Mouse (Mus musculus): ENCODE measurements around the gene Cyren.

GRCm38 (mm10) chr6:34865213-34865612, 12.6 kb downstream of the Cyren start:
- TF ChIP-seq CTCF (conservative IDR thresholded peaks at IDR 0.05 in 1 of 2, IDR thresholded peaks at IDR 0.05 in 1 of 2; ENCODE audit: low read depth in 2 of 2, low read length in 2 of 2) = no peak
- TF ChIP-seq POLR2AphosphoS2 (IDR thresholded peaks at IDR 0.05; ENCODE audit: low read depth, low read length) = no peak
- TF ChIP-seq TCF12 (IDR thresholded peaks at IDR 0.05; ENCODE audit: low read depth, low read length) = no peak
- TF ChIP-seq SMC3 (IDR thresholded peaks at IDR 0.05; ENCODE audit: low read depth, low read length) = no peak
- no peak for TF ChIP-seq ETS1 (conservative IDR thresholded peaks at IDR 0.05; ENCODE audit: low read depth, low read length)
- TF ChIP-seq USF1 (IDR thresholded peaks at IDR 0.05; ENCODE audit: low read depth, low read length) = no peak
- no peak for TF ChIP-seq PAX5 (IDR thresholded peaks at IDR 0.05; ENCODE audit: low read length)
